Mouse (Mus musculus) embryonic facial prominence, embryonic 11.5 days (tissue): ENCODE measurements around the gene Gm20479. TPM values are rescaled to one million over a fixed set of nuclear protein-coding genes. Genes with fewer than 3 reads are reported as not detected.

ENCODE experiments used
- ATAC-seq: fragments of 200-750 bp; cut with Nextera tagmentation; replicated peaks from 2 replicates; pipeline ENCODE4 v1.8.0; 2017; ENCODE audit warnings: low read depth; ENCODE audit not compliant: insufficient number of reproducible peaks, low FRiP score, low TSS enrichment
- DNase-seq: peaks from one replicate; pipeline ENCODE4 v3.0.0-alpha.2; 2015; ENCODE audit warnings: low spot score
- H3K27ac ChIP-seq: fragments of 300-500 bp; sonication (generic); replicated peaks from 2 replicates; pipeline ENCODE4 v1.5.1; 2014; ENCODE audit warnings: mild to moderate bottlenecking, low read depth, low read length, control low read depth
- H3K27me3 ChIP-seq: fragments of 300-500 bp; sonication (generic); 2 replicates; pipeline ENCODE4 v1.6.1; 2014; ENCODE audit warnings: mild to moderate bottlenecking, low read length, moderate library complexity, mixed read lengths; ENCODE audit not compliant: control insufficient read depth, insufficient read depth
- H3K36me3 ChIP-seq: fragments of 300-500 bp; sonication (generic); replicated peaks from 2 replicates; pipeline ENCODE4 v1.6.1; 2014; ENCODE audit warnings: low read depth, mild to moderate bottlenecking, low read length, moderate library complexity, mixed read lengths; ENCODE audit not compliant: control insufficient read depth, insufficient read depth
- H3K4me1 ChIP-seq: fragments of 300-500 bp; sonication (generic); 2 replicates; pipeline ENCODE4 v1.6.1; 2014; ENCODE audit warnings: low read length, mixed read lengths; ENCODE audit not compliant: control insufficient read depth, insufficient read depth
- H3K4me2 ChIP-seq: fragments of 300-500 bp; sonication (generic); 2 replicates; pipeline ENCODE4 v1.6.1; 2014; ENCODE audit warnings: low read depth, mild to moderate bottlenecking, control low read depth, low read length, moderate library complexity
- H3K4me3 ChIP-seq: fragments of 300-500 bp; sonication (generic); 2 replicates; pipeline ENCODE4 v1.5.1; 2014; ENCODE audit warnings: low read depth, low read length, control low read depth
- H3K9ac ChIP-seq: fragments of 300-500 bp; sonication (generic); replicated peaks from 2 replicates; pipeline ENCODE4 v1.6.1; 2014; ENCODE audit warnings: mild to moderate bottlenecking, control low read depth, low read length
- H3K9me3 ChIP-seq: fragments of 300-500 bp; sonication (generic); replicated peaks from 2 replicates; pipeline ENCODE4 v1.6.1; 2016; ENCODE audit warnings: mild to moderate bottlenecking, low read length, inconsistent platforms, mixed read lengths; ENCODE audit not compliant: control insufficient read depth
- WGBS: fragments of 180-500 bp; shearing (Covaris S2); extraction: QIAGEN DNeasy Blood & Tissue Kit; methylation state at CpG from one replicate; pipeline ENCODE4 v1.1.7; 2014; 5-methylcytosine and 5-hydroxymethylcytosine counted together
- polyA plus RNA-seq: library from polyadenylated mRNA; unstranded; fragments of >200 nt; fragmentation: Nextera tagmentation; extraction: Ambion mirVana; gene quantifications from 2 replicates; pipeline ENCODE4 v1.2.1, GENCODE M21; 2014

Gm20479 gene
- polyA plus RNA-seq, 1 experiment from 2014 or later, result not detected

- no peak for DNase-seq
- H3K4me2 ChIP-seq, result peak overlapping the region; percentile 45
- peak; percentile 46 for ATAC-seq
- peak overlapping the region; percentile 1 for H3K9ac ChIP-seq
- H3K4me1 ChIP-seq, result peaks cover 4% of the 10 kb centered on the region; the same call in 1 of the 2 replicates
- H3K27me3 ChIP-seq, result peaks cover 3% of the 10 kb centered on the region
- 4% methylated on average over 16 of the region's 16 CpGs for WGBS
- H3K4me3 ChIP-seq, result peak overlapping the region; percentile 61
- no peak overlapping the region for H3K27ac ChIP-seq
- H3K9me3 ChIP-seq, result no peaks in the 10 kb centered on the region
- no peaks in the 10 kb centered on the region for H3K36me3 ChIP-seq
Observed at GRCm38 (mm10) chr7:27356248-27356647, 971 bp downstream of the Gm20479 start.

GRCm38 (mm10) chr7:27355745-27356240 is 1.4 kb downstream of the Gm20479 start, which contains the start of gene Shkbp1:
Shkbp1 (minus strand) TSS chr7:27356019.
- Histone ChIP-seq H3K4me2 (peak within 1 kb of the TSS; percentile 45), H3K4me3 (peak within 1 kb of the TSS; percentile 61), H3K9me3 (no peaks in the 10 kb centered on the region), H3K9ac (peak within 1 kb of the TSS; percentile 63), H3K27ac (peak within 1 kb of the TSS; percentile 32; the same call in 1 of the 2 replicates), H3K36me3 (no peaks in the 10 kb centered on the region), H3K4me1 (peaks cover 4% of the 10 kb centered on the region; the same call in 1 of the 2 replicates), H3K27me3 (peaks cover 3% of the 10 kb centered on the region)
- DNase-seq, result peak; percentile 95
- under 1% methylated on average over 34 of the region's 34 CpGs for WGBS
- peak; percentile 90 for ATAC-seq

DNA sequence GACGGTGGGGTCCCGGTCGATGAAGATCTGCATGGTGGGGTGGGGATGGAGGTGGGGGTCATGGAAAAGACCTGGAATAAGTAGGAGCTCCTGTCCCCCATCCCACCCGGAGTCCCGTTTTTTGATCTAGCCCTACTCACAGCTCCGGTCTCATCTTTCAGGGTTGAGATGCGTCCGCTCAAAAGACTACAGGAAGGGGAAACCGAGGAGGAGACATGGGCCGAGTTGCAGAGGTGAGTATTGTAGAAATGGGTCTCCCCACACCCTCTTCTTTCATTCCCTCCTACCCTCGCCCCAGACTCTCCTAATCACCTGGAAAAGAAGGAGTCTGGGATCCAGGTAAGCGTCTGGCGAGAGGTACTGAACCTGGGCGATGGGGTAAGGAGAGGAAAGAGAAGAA is 2.0 kb downstream of the Gm20479 start:
- Histone ChIP-seq H3K27me3 (peaks cover 3% of the 10 kb centered on the region), H3K4me1 (peaks cover 4% of the 10 kb centered on the region; the same call in 1 of the 2 replicates), H3K36me3 (no peaks in the 10 kb centered on the region), H3K4me2 (peak overlapping the region; percentile 43), H3K27ac (0 out of 2 replicates have a peak overlapping the region, but pooled peaks have one; percentile 32), H3K4me3 (peak overlapping the region; percentile 61), H3K9me3 (no peaks in the 10 kb centered on the region), H3K9ac (peak overlapping the region; percentile 63)
- ATAC-seq (no peak), DNase-seq (no peak)
- WGBS, result 4% methylated on average over 14 of the region's 14 CpGs

DNA sequence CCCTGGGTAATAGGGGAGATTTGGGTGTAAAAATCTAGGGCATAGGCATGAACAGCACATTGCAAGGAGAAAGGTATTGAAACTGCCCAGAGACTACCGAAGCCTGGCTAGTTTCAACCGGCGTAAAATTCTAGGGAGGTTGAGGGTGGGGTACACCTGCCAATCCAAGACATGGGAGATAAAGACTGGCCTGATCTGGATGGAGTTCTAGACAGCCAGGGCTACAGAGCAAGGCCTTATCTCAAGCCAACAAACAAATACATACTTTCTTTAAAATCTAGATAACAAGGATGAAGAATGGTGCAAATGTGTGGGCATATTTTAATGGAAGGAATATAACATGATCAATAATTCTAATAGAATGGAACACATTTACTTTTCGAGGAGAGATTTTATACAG is 2.4 kb downstream of the Gm20479 start:
- H3K4me2 ChIP-seq, result peak overlapping the region; percentile 43
- H3K9me3 ChIP-seq, result no peaks in the 10 kb centered on the region
- no peak overlapping the region for H3K27ac ChIP-seq
- no peaks in the 10 kb centered on the region for H3K36me3 ChIP-seq
- peak overlapping the region; percentile 61 for H3K4me3 ChIP-seq
- peaks cover 3% of the 10 kb centered on the region for H3K27me3 ChIP-seq
- H3K4me1 ChIP-seq, result peaks cover 4% of the 10 kb centered on the region; the same call in 1 of the 2 replicates
- 43% methylated on average over 4 of the region's 4 CpGs for WGBS
- H3K9ac ChIP-seq, result no peak overlapping the region
- ATAC-seq (0 out of 2 replicates have a peak, but pooled peaks have one; percentile 0), DNase-seq (no peak)

GRCm38 (mm10) chr7:27354144-27354543 is 3.1 kb downstream of the Gm20479 start:
- no peak overlapping the region for H3K27ac ChIP-seq
- 28% methylated on average over 6 of the region's 6 CpGs for WGBS
- H3K27me3 ChIP-seq, result peaks cover 3% of the 10 kb centered on the region
- H3K4me3 ChIP-seq, result no peak overlapping the region; the same call in 1 of the 2 replicates
- H3K4me2 ChIP-seq, result peak overlapping the region; percentile 27
- H3K4me1 ChIP-seq, result peaks cover 4% of the 10 kb centered on the region; the same call in 1 of the 2 replicates
- no peak for ATAC-seq
- no peaks in the 10 kb centered on the region for H3K9me3 ChIP-seq
- peak; percentile 63 for DNase-seq
- no peak overlapping the region for H3K9ac ChIP-seq
- H3K36me3 ChIP-seq, result no peaks in the 10 kb centered on the region

- Histone ChIP-seq H3K36me3 (no peaks in the 10 kb centered on the region), H3K27me3 (no peaks in the 10 kb centered on the region), H3K9me3 (no peaks in the 10 kb centered on the region), H3K4me1 (no peaks in the 10 kb centered on the region), H3K9ac (no peak overlapping the region), H3K4me3 (no peak overlapping the region), H3K4me2 (no peak overlapping the region), H3K27ac (no peak overlapping the region)
- ATAC-seq, result 0 out of 2 replicates have a peak, but pooled peaks have one; percentile 9
- WGBS, result 21% methylated on average over 6 of the region's 6 CpGs
- DNase-seq, result peak; percentile 35
Observed at GRCm38 (mm10) chr7:27345444-27345843, 11.8 kb downstream of the Gm20479 start.

DNA sequence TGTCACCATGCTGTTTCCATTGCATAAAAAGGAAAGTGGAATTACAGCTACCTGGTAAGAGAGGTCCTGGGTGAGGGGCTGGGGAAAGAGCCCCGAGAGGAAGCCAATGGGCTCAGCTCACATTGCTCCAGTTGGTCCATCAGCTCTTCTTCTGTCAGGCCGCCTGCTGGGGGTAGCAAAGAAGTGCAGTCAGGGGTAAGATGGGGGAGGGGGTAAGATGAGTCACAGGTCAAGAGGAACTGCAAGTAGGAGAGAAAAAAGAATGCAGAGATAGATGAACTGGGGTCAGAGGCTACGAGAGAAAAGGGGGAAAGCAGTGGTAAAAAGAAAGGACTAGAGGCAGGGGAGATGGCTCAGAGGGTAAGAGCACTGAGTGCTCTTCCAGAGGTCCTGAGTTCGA is 14.6 kb downstream of the Gm20479 start:
- H3K27ac ChIP-seq, result no peak overlapping the region
- H3K9ac ChIP-seq, result no peak overlapping the region
- WGBS, result 45% methylated on average over 4 of the region's 4 CpGs
- no peaks in the 10 kb centered on the region for H3K36me3 ChIP-seq
- no peak overlapping the region for H3K4me3 ChIP-seq
- no peak for ATAC-seq
- H3K9me3 ChIP-seq, result no peaks in the 10 kb centered on the region
- no peak overlapping the region for H3K4me2 ChIP-seq
- no peaks in the 10 kb centered on the region for H3K4me1 ChIP-seq
- peaks cover 3% of the 10 kb centered on the region; the same call in 1 of the 2 replicates for H3K27me3 ChIP-seq
- no peak for DNase-seq

DNA sequence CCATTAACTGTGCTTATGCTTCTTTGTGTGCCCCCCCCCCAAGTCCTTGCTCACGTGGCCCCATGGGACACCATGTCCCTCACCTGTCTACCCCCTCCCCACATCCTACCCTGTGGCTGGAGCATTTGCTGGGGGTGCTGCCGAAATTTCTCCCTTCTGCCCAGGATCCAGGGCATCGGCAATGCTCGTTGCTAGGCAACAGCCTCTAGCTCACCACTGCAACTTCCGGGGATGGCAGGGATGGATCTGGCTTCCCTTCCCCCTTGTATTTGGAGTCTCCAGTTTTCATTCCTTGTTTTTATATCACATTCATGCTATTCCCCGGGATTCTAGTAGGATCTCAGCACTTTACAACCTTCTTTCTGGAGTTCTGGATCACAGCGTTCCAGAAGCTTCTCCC is 17.7 kb downstream of the Gm20479 start:
- H3K9ac ChIP-seq, result no peak overlapping the region
- 28% methylated on average over 7 of the region's 7 CpGs for WGBS
- H3K36me3 ChIP-seq, result no peaks in the 10 kb centered on the region
- DNase-seq (no peak), ATAC-seq (no peak)
- no peak overlapping the region for H3K4me2 ChIP-seq
- no peak overlapping the region for H3K27ac ChIP-seq
- no peaks in the 10 kb centered on the region; the same call in 1 of the 2 replicates for H3K4me1 ChIP-seq
- H3K4me3 ChIP-seq, result no peak overlapping the region
- H3K27me3 ChIP-seq, result peaks cover 15% of the 10 kb centered on the region
- H3K9me3 ChIP-seq, result no peaks in the 10 kb centered on the region
